Mouse (Mus musculus) neural tube, embryonic 15.5 days (tissue): ENCODE measurements at regions not wholly inside any gene's neighbourhood (a gene's known extent, or its start where the extent isn't known, plus 50 kb on each side); places are given as distances from the start of the nearest gene placed in this dataset.

ENCODE experiments used
- ATAC-seq: fragments of 200-750 bp; cut with Nextera tagmentation; 2 replicates; pipeline ENCODE4 v1.8.0; 2017; ENCODE audit warnings: mild to moderate bottlenecking, moderate TSS enrichment, moderate library complexity; ENCODE audit not compliant: low FRiP score
- H3K27ac ChIP-seq: fragments of 300-500 bp; sonication (generic); replicated peaks from 2 replicates; pipeline ENCODE4 v1.5.1; 2015; ENCODE audit warnings: mild to moderate bottlenecking, inconsistent platforms
- H3K27me3 ChIP-seq: fragments of 300-500 bp; sonication (generic); replicated peaks from 2 replicates; pipeline ENCODE4 v1.6.1; 2015; ENCODE audit warnings: inconsistent platforms
- H3K36me3 ChIP-seq: fragments of 300-500 bp; sonication (generic); 2 replicates; pipeline ENCODE4 v1.6.1; 2015; ENCODE audit warnings: inconsistent platforms
- H3K4me1 ChIP-seq: fragments of 300-500 bp; sonication (generic); 2 replicates; pipeline ENCODE4 v1.6.1; 2015; ENCODE audit warnings: inconsistent platforms
- H3K4me2 ChIP-seq: fragments of 300-500 bp; sonication (generic); 2 replicates; pipeline ENCODE4 v1.6.1; 2015; ENCODE audit warnings: inconsistent platforms, mild to moderate bottlenecking, moderate library complexity
- H3K4me3 ChIP-seq: fragments of 300-500 bp; sonication (generic); replicated peaks from 2 replicates; pipeline ENCODE4 v1.5.1; 2015; ENCODE audit warnings: mild to moderate bottlenecking, inconsistent platforms
- H3K9ac ChIP-seq: fragments of 300-500 bp; sonication (generic); replicated peaks from 2 replicates; pipeline ENCODE4 v1.6.1; 2015; ENCODE audit warnings: mild to moderate bottlenecking, inconsistent platforms
- H3K9me3 ChIP-seq: fragments of 300-500 bp; sonication (generic); replicated peaks from 2 replicates; pipeline ENCODE4 v1.6.1; 2016; ENCODE audit warnings: inconsistent platforms
- WGBS: fragments of 180-500 bp; shearing (Covaris S2); methylation state at CpG from one replicate; pipeline ENCODE4 v1.1.7; 2015; ENCODE audit warnings: mixed read lengths; 5-methylcytosine and 5-hydroxymethylcytosine counted together

GRCm38 (mm10) chr5:139625871-139626460, 82.7 kb downstream of the Uncx start:
- no peak overlapping the region for H3K4me2 ChIP-seq
- H3K27ac ChIP-seq: peak overlapping the region; percentile 64
- no peak overlapping the region for H3K4me3 ChIP-seq
- WGBS: 22% methylated on average over 22 of the region's 22 CpGs
- ATAC-seq: peak; percentile 55; the same call in 1 of the 2 replicates
- no peak overlapping the region for H3K9ac ChIP-seq
- peaks cover 10% of the 10 kb centered on the region; the same call in 1 of the 2 replicates for H3K4me1 ChIP-seq
- no peaks in the 10 kb centered on the region for H3K36me3 ChIP-seq
- peaks cover 6% of the 10 kb centered on the region; the same call in 1 of the 2 replicates for H3K27me3 ChIP-seq
- no peaks in the 10 kb centered on the region for H3K9me3 ChIP-seq

- no peak overlapping the region for H3K4me3 ChIP-seq
- H3K27ac ChIP-seq: no peak overlapping the region
- H3K36me3 ChIP-seq: no peaks in the 10 kb centered on the region
- H3K4me2 ChIP-seq: no peak overlapping the region
- H3K9me3 ChIP-seq: no peaks in the 10 kb centered on the region
- WGBS: 27% methylated on average over 1 of the region's 1 CpGs
- 0 out of 2 replicates have a peak, but pooled peaks cover 6% of the 10 kb centered on the region for H3K27me3 ChIP-seq
- H3K4me1 ChIP-seq: peaks cover 10% of the 10 kb centered on the region; the same call in 1 of the 2 replicates
- ATAC-seq: no peak
- no peak overlapping the region for H3K9ac ChIP-seq
These were observed 84.3 kb downstream of the Uncx start for GRCm38 (mm10) chr5:139627552-139627951.

GRCm38 (mm10) chr5:139637028-139637427, 93.7 kb downstream of the Uncx start:
- peaks cover 4% of the 10 kb centered on the region; the same call in 1 of the 2 replicates for H3K4me1 ChIP-seq
- no peaks in the 10 kb centered on the region for H3K9me3 ChIP-seq
- no peaks in the 10 kb centered on the region for H3K36me3 ChIP-seq
- no peak for ATAC-seq
- H3K27me3 ChIP-seq: no peaks in the 10 kb centered on the region
- H3K9ac ChIP-seq: no peak overlapping the region
- WGBS: 89% methylated on average over 2 of the region's 2 CpGs
- no peak overlapping the region for H3K4me3 ChIP-seq
- no peak overlapping the region for H3K27ac ChIP-seq
- H3K4me2 ChIP-seq: no peak overlapping the region

GRCm38 (mm10) chr5:139640652-139641612, 95.2 kb downstream of the Micall2 start:
- Histone ChIP-seq H3K4me2 (no peak overlapping the region), H3K4me3 (no peak overlapping the region), H3K27me3 (peaks cover 5% of the 10 kb centered on the region; the same call in 1 of the 2 replicates), H3K36me3 (no peaks in the 10 kb centered on the region), H3K9ac (no peak overlapping the region), H3K9me3 (no peaks in the 10 kb centered on the region), H3K4me1 (peaks cover 4% of the 10 kb centered on the region; the same call in 1 of the 2 replicates), H3K27ac (no peak overlapping the region)
- ATAC-seq: no peak
- WGBS: 39% methylated on average over 16 of the region's 16 CpGs

GRCm38 (mm10) chr5:139644816-139645215, 91.3 kb downstream of the Micall2 start:
- 76% methylated on average over 6 of the region's 6 CpGs for WGBS
- H3K36me3 ChIP-seq: no peaks in the 10 kb centered on the region
- H3K27me3 ChIP-seq: peaks cover 5% of the 10 kb centered on the region
- no peak overlapping the region for H3K4me3 ChIP-seq
- no peak for ATAC-seq
- H3K9me3 ChIP-seq: no peaks in the 10 kb centered on the region
- H3K4me1 ChIP-seq: peaks cover 12% of the 10 kb centered on the region; the same call in 1 of the 2 replicates
- H3K27ac ChIP-seq: no peak overlapping the region
- H3K4me2 ChIP-seq: no peak overlapping the region
- H3K9ac ChIP-seq: no peak overlapping the region

- Histone ChIP-seq H3K27ac (no peak overlapping the region), H3K4me3 (no peak overlapping the region)
- WGBS: 50% methylated on average over 4 of the region's 4 CpGs
These were observed 85.1 kb downstream of the Micall2 start for GRCm38 (mm10) chr5:139651041-139651440.

More at GRCm38 (mm10) chr5:139651041-139651440, 85.1 kb downstream of the Micall2 start:
- no peaks in the 10 kb centered on the region for H3K9me3 ChIP-seq
- H3K36me3 ChIP-seq: no peaks in the 10 kb centered on the region
- no peak overlapping the region for H3K4me2 ChIP-seq
- 0 out of 2 replicates have a peak, but pooled peaks cover 8% of the 10 kb centered on the region for H3K4me1 ChIP-seq
- no peak for ATAC-seq
- no peak overlapping the region for H3K9ac ChIP-seq
- H3K27me3 ChIP-seq: no peaks in the 10 kb centered on the region; the same call in 1 of the 2 replicates
